Mouse (Mus musculus) intestine, postnatal 0 days (tissue): ENCODE data around the gene Nlgn2. TPM values are rescaled to one million over a fixed set of nuclear protein-coding genes. Genes with fewer than 3 reads are reported as not detected.
A peak's percentile ranks its signal among the peaks of the same experiment; 100 is the strongest.

Source experiments
- ATAC-seq: fragments of 200-750 bp; cut with Nextera tagmentation; 2 replicates; pipeline ENCODE4 v1.8.0; 2017; ENCODE audit warnings: mild to moderate bottlenecking, moderate TSS enrichment, moderate library complexity
- H3K27ac ChIP-seq: fragments of 300-500 bp; sonication (generic); 2 replicates; pipeline ENCODE4 v1.5.1; 2014; ENCODE audit warnings: mild to moderate bottlenecking, low read depth, low read length, moderate library complexity
- H3K27me3 ChIP-seq: fragments of 300-500 bp; sonication (generic); replicated peaks from 2 replicates; pipeline ENCODE4 v1.6.1; 2014; ENCODE audit warnings: low read length, mixed read lengths; ENCODE audit not compliant: control insufficient read depth, insufficient read depth
- H3K36me3 ChIP-seq: fragments of 300-500 bp; sonication (generic); 2 replicates; pipeline ENCODE4 v1.6.1; 2014; ENCODE audit warnings: mild to moderate bottlenecking, moderate library complexity; ENCODE audit not compliant: control insufficient read depth, insufficient read depth
- H3K4me1 ChIP-seq: fragments of 300-500 bp; sonication (generic); replicated peaks from 2 replicates; pipeline ENCODE4 v1.6.1; 2014; ENCODE audit warnings: antibody characterized with exemption, low read length, mixed read lengths; ENCODE audit not compliant: control insufficient read depth, insufficient read depth
- H3K4me2 ChIP-seq: fragments of 300-500 bp; sonication (generic); replicated peaks from 2 replicates; pipeline ENCODE4 v1.6.1; 2014; ENCODE audit warnings: low read depth, mild to moderate bottlenecking, moderate library complexity
- H3K4me3 ChIP-seq: fragments of 300-500 bp; sonication (generic); 2 replicates; pipeline ENCODE4 v1.5.1; 2014; ENCODE audit warnings: low read depth, low read length
- H3K9ac ChIP-seq: fragments of 300-500 bp; sonication (generic); 2 replicates; pipeline ENCODE4 v1.6.1; 2014; ENCODE audit warnings: mild to moderate bottlenecking, low read depth, low read length
- H3K9me3 ChIP-seq: fragments of 300-500 bp; sonication (generic); 2 replicates; pipeline ENCODE4 v1.6.1; 2016; ENCODE audit warnings: mixed run types; ENCODE audit not compliant: control insufficient read depth
- CTCF ChIP-seq: sonication (generic); IDR thresholded peaks from 2 replicates; pipeline ENCODE4 v1.5.1; 2016; ENCODE audit warnings: low read depth, mild to moderate bottlenecking, control low read depth, antibody characterized with exemption, moderate library complexity
- WGBS: fragments of 180-500 bp; shearing (Covaris S2); extraction: QIAGEN DNeasy Blood & Tissue Kit; methylation state at CpG from one replicate; pipeline ENCODE4 v1.1.7; 2014; 5-methylcytosine and 5-hydroxymethylcytosine counted together
- polyA plus RNA-seq: library from polyadenylated mRNA; unstranded; fragments of >200 nt; fragmentation: Nextera tagmentation; extraction: Ambion mirVana; gene quantifications from 2 replicates; pipeline ENCODE4 v1.2.1, GENCODE M21; 2015

Nlgn2 gene
- polyA plus RNA-seq, 1 experiment from 2014 or later, result 1.8 TPM

- no peak overlapping the region for H3K27ac ChIP-seq
- H3K4me2 ChIP-seq, result peak overlapping the region; percentile 98; the same call in 1 of the 2 replicates
- no peaks in the 10 kb centered on the region for H3K9me3 ChIP-seq
- 34% methylated on average over 4 of the region's 4 CpGs for WGBS
- no peak for TF ChIP-seq CTCF
- H3K36me3 ChIP-seq, result no peaks in the 10 kb centered on the region
- H3K9ac ChIP-seq, result no peak overlapping the region
- H3K4me3 ChIP-seq, result no peak overlapping the region
- peaks cover 15% of the 10 kb centered on the region; the same call in 1 of the 2 replicates for H3K27me3 ChIP-seq
- no peaks in the 10 kb centered on the region for H3K4me1 ChIP-seq
- ATAC-seq, result no peak
These were observed 1.6 kb downstream of the Nlgn2 start for GRCm38 (mm10) chr11:69835966-69836335.

- 43% methylated on average over 9 of the region's 9 CpGs for WGBS
- peak overlapping the region; percentile 98; the same call in 1 of the 2 replicates for H3K4me2 ChIP-seq
- no peaks in the 10 kb centered on the region for H3K9me3 ChIP-seq
- no peaks in the 10 kb centered on the region for H3K4me1 ChIP-seq
- no peak for ATAC-seq
- no peaks in the 10 kb centered on the region for H3K36me3 ChIP-seq
- peaks cover 15% of the 10 kb centered on the region; the same call in 1 of the 2 replicates for H3K27me3 ChIP-seq
- H3K9ac ChIP-seq, result no peak overlapping the region
- no peak overlapping the region for H3K4me3 ChIP-seq
- TF ChIP-seq CTCF, result no peak
- no peak overlapping the region for H3K27ac ChIP-seq
These were observed 2.1 kb downstream of the Nlgn2 start for GRCm38 (mm10) chr11:69835326-69835965.

- H3K4me1 ChIP-seq, result no peaks in the 10 kb centered on the region
- H3K36me3 ChIP-seq, result no peaks in the 10 kb centered on the region
- peak overlapping the region; percentile 50 for H3K9ac ChIP-seq
- WGBS, result 12% methylated on average over 42 of the region's 48 CpGs
- H3K27me3 ChIP-seq, result peaks cover 15% of the 10 kb centered on the region; the same call in 1 of the 2 replicates
- TF ChIP-seq CTCF, result peak; percentile 21
- peak overlapping the region; percentile 38 for H3K4me3 ChIP-seq
- H3K27ac ChIP-seq, result no peak overlapping the region
- ATAC-seq, result no peak
- H3K9me3 ChIP-seq, result no peaks in the 10 kb centered on the region
- H3K4me2 ChIP-seq, result peak overlapping the region; percentile 72
These were observed 3.5 kb downstream of the Nlgn2 start for GRCm38 (mm10) chr11:69834001-69834549.

GRCm38 (mm10) chr11:69833554-69833953, 4.0 kb downstream of the Nlgn2 start:
- WGBS, result 58% methylated on average over 8 of the region's 8 CpGs
- no peak overlapping the region for H3K27ac ChIP-seq
- peak overlapping the region; percentile 50; the same call in 1 of the 2 replicates for H3K9ac ChIP-seq
- H3K27me3 ChIP-seq, result peaks cover 15% of the 10 kb centered on the region; the same call in 1 of the 2 replicates
- H3K9me3 ChIP-seq, result no peaks in the 10 kb centered on the region
- ATAC-seq, result no peak
- H3K4me1 ChIP-seq, result no peaks in the 10 kb centered on the region
- H3K36me3 ChIP-seq, result no peaks in the 10 kb centered on the region
- H3K4me3 ChIP-seq, result peak overlapping the region; percentile 38
- TF ChIP-seq CTCF, result no peak
- H3K4me2 ChIP-seq, result peak overlapping the region; percentile 72

GRCm38 (mm10) chr11:69828832-69829231, 8.8 kb downstream of the Nlgn2 start:
- Histone ChIP-seq H3K9me3 (no peaks in the 10 kb centered on the region), H3K27me3 (0 out of 2 replicates have a peak, but pooled peaks cover under 1% of the 10 kb centered on the region), H3K9ac (no peak overlapping the region), H3K4me3 (no peak overlapping the region), H3K4me1 (no peaks in the 10 kb centered on the region), H3K4me2 (no peak overlapping the region), H3K27ac (no peak overlapping the region), H3K36me3 (peaks cover 20% of the 10 kb centered on the region; the same call in 1 of the 2 replicates)
- 55% methylated on average over 5 of the region's 5 CpGs for WGBS
- TF ChIP-seq CTCF, result no peak
- no peak for ATAC-seq

GRCm38 (mm10) chr11:69823456-69823855, 14.1 kb downstream of the Nlgn2 start:
- Histone ChIP-seq H3K27me3 (no peaks in the 10 kb centered on the region), H3K4me1 (no peaks in the 10 kb centered on the region), H3K4me2 (no peak overlapping the region), H3K9me3 (no peaks in the 10 kb centered on the region), H3K9ac (0 out of 2 replicates have a peak overlapping the region, but pooled peaks have one; percentile 7), H3K27ac (no peak overlapping the region), H3K4me3 (no peak overlapping the region), H3K36me3 (peaks cover 20% of the 10 kb centered on the region; the same call in 1 of the 2 replicates)
- ATAC-seq, result no peak
- WGBS, result 61% methylated on average over 2 of the region's 2 CpGs
- no peak for TF ChIP-seq CTCF
